ENCODE assay signal across 9 mouse cellular contexts in the genomic region with DNA sequence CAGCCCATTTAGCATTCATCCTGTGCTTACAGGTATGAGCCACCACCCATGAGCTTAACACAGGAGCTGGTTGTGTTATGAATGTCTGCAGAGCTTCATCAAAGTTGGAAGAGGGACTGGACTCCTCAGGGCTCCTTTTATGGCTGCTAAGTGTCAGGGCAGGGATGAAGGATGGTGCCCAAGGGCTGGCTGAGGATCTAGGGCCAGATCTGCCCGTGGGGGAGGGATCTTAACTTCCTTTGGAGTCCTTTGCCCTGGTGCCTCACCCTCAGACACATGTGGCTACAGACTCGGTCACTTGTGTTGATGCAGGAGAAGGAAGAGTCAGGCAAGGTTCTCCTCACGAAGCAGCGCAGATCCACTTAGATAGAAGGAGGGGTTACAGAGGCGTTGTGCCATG. TPM values are rescaled to one million over a fixed set of nuclear protein-coding genes. Genes with fewer than 3 reads are reported as not detected.
A peak's percentile ranks its signal among the peaks of the same experiment; 100 is the strongest.
DNase-seq lines count a peak whose midpoint lies in the region; ATAC-seq and TF ChIP-seq lines count a peak whose summit lies in the region.
"Had no signal": no experiment of that assay in that cellular context is flagged by ENCODE, and none has a peak within 500 bp of the region (broad histone marks: within the 10 kb centered on the region; RNA-seq: fewer than 3 reads in every experiment).

No protein-coding gene starts in this region.

- H3K9me3 ChIP-seq in forebrain, embryonic 11.5 days (ENCODE audit: control insufficient read depth, low read length) = no peaks in the 10 kb centered on the region
- no peaks in the 10 kb centered on the region for H3K9me3 ChIP-seq in forebrain, embryonic 16.5 days (ENCODE audit: control insufficient read depth, low read length)
- no peaks in the 10 kb centered on the region for H3K9me3 ChIP-seq in lung, embryonic 14.5 days (ENCODE audit: low read depth, low read length)
- H3K9me3 ChIP-seq in hindbrain, postnatal 0 days (ENCODE audit: low read length) = no peaks in the 10 kb centered on the region
- H3K9me3 ChIP-seq: liver, embryonic 13.5 days had no signal

- no peak overlapping the region for H3K4me3 ChIP-seq in forebrain, embryonic 11.5 days (ENCODE audit: low read depth, low read length)
- no peak overlapping the region for H3K4me3 ChIP-seq in forebrain, embryonic 16.5 days (replicated peaks; ENCODE audit: low read length)
- H3K4me3 ChIP-seq in lung, embryonic 14.5 days (ENCODE audit: low read depth, low read length) = no peak overlapping the region
- H3K4me3 ChIP-seq in lung, adult 2 months (replicated peaks; ENCODE audit: extremely low read depth, low read depth, low read length) = no peak overlapping the region
- no peak overlapping the region for H3K4me3 ChIP-seq in hindbrain, postnatal 0 days (ENCODE audit: low read length)
- H3K4me3 ChIP-seq in small intestine, adult 2 months (ENCODE audit: low read depth, low read length) = no peak overlapping the region

- no peaks in the 10 kb centered on the region for H3K36me3 ChIP-seq in forebrain, embryonic 11.5 days (ENCODE audit: control insufficient read depth, insufficient read depth, low read length)
- no peaks in the 10 kb centered on the region for H3K36me3 ChIP-seq in forebrain, embryonic 16.5 days (ENCODE audit: control insufficient read depth, insufficient read depth)
- H3K36me3 ChIP-seq in lung, embryonic 14.5 days (ENCODE audit: insufficient read depth) = no peaks in the 10 kb centered on the region
- H3K36me3 ChIP-seq in hindbrain, postnatal 0 days (ENCODE audit: insufficient read depth, low read length) = no peaks in the 10 kb centered on the region
- no peaks in the 10 kb centered on the region for H3K36me3 ChIP-seq in small intestine, adult 2 months (ENCODE audit: control insufficient read depth, insufficient read depth, low read length)
- H3K36me3 ChIP-seq: liver, embryonic 13.5 days had no signal

- peak overlapping the region; percentile 86; the same call in 1 of the 2 replicates for H3K27ac ChIP-seq in forebrain, embryonic 11.5 days (ENCODE audit: low read depth, low read length)
- no peak overlapping the region for H3K27ac ChIP-seq in forebrain, embryonic 16.5 days (ENCODE audit: low read length)
- H3K27ac ChIP-seq in lung, embryonic 14.5 days (ENCODE audit: low read depth) = peak overlapping the region; percentile 91; the same call in 1 of the 2 replicates
- peak overlapping the region; percentile 89; the same call in 1 of the 2 replicates for H3K27ac ChIP-seq in hindbrain, postnatal 0 days
- peak overlapping the region; percentile 79 for H3K27ac ChIP-seq in small intestine, adult 2 months (ENCODE audit: insufficient read depth, low read depth, low read length)

- no peak for DNase-seq in forebrain, embryonic 11.5 days (ENCODE audit: low spot score)
- DNase-seq in lung, embryonic 14.5 days = no peak
- DNase-seq in lung, adult 2 months = no peak
- no peak for DNase-seq in hindbrain, postnatal 0 days (ENCODE audit: low spot score)
- DNase-seq in thymus, postnatal 36 days = no peak
- DNase-seq: liver, embryonic 13.5 days had no signal

- peaks cover 27% of the 10 kb centered on the region for H3K4me1 ChIP-seq in forebrain, embryonic 11.5 days (replicated peaks; ENCODE audit: control insufficient read depth, insufficient read depth, low read length)
- peaks cover 25% of the 10 kb centered on the region for H3K4me1 ChIP-seq in forebrain, embryonic 16.5 days (replicated peaks; ENCODE audit: control insufficient read depth, insufficient read depth, low read length)
- peaks cover 48% of the 10 kb centered on the region for H3K4me1 ChIP-seq in lung, embryonic 14.5 days (ENCODE audit: insufficient read depth)
- peaks cover 40% of the 10 kb centered on the region for H3K4me1 ChIP-seq in lung, adult 2 months (ENCODE audit: control insufficient read depth, insufficient read depth, low read length)
- H3K4me1 ChIP-seq in hindbrain, postnatal 0 days (ENCODE audit: insufficient read depth, low read length) = peaks cover 46% of the 10 kb centered on the region
- H3K4me1 ChIP-seq in small intestine, adult 2 months (ENCODE audit: control insufficient read depth, insufficient read depth, insufficient read length, low read length) = peaks cover 19% of the 10 kb centered on the region

- H3K4me2 ChIP-seq in forebrain, embryonic 11.5 days (ENCODE audit: low read depth, low read length, severe bottlenecking) = peak overlapping the region; percentile 54
- no peak overlapping the region for H3K4me2 ChIP-seq in forebrain, embryonic 16.5 days (ENCODE audit: low read length)
- H3K4me2 ChIP-seq in lung, embryonic 14.5 days = peak overlapping the region; percentile 80
- H3K4me2 ChIP-seq in hindbrain, postnatal 0 days (ENCODE audit: low read depth, low read length) = no peak overlapping the region

- H3K9ac ChIP-seq in forebrain, embryonic 11.5 days (ENCODE audit: low read length) = no peak overlapping the region
- no peak overlapping the region for H3K9ac ChIP-seq in forebrain, embryonic 16.5 days (replicated peaks; ENCODE audit: low read depth, low read length)
- H3K9ac ChIP-seq in lung, embryonic 14.5 days = no peak overlapping the region
- no peak overlapping the region for H3K9ac ChIP-seq in hindbrain, postnatal 0 days (replicated peaks; ENCODE audit: low read length)

- ATAC-seq in forebrain, embryonic 11.5 days (replicated peaks; ENCODE audit: low FRiP score) = no peak
- ATAC-seq in forebrain, embryonic 16.5 days = no peak
- no peak for ATAC-seq in lung, embryonic 14.5 days (ENCODE audit: insufficient read depth)
- no peak for ATAC-seq in hindbrain, postnatal 0 days
- no peak for ATAC-seq in frontal cortex, adult (ENCODE audit: low TSS enrichment)

- WGBS in forebrain, embryonic 11.5 days = 43% methylated on average over 5 of the region's 5 CpGs
- 49% methylated on average over 5 of the region's 5 CpGs for WGBS in forebrain, embryonic 16.5 days
- 40% methylated on average over 5 of the region's 5 CpGs for WGBS in lung, embryonic 14.5 days
- WGBS in lung, adult 2 months = 44% methylated on average over 5 of the region's 5 CpGs
- WGBS in hindbrain, postnatal 0 days = 47% methylated on average over 5 of the region's 5 CpGs
- 45% methylated on average over 5 of the region's 5 CpGs for WGBS in small intestine, adult 2 months

- TF ChIP-seq POLR2A in lung, adult 2 months (IDR thresholded peaks at IDR 0.05; ENCODE audit: borderline replicate concordance, extremely low read depth, low read depth, low read length) = no peak
- TF ChIP-seq POLR2A in small intestine, adult 2 months (IDR thresholded peaks at IDR 0.05; ENCODE audit: low read depth, low read length) = no peak

- TF ChIP-seq CTCF in lung, embryonic 14.5 days (IDR thresholded peaks at IDR 0.05; ENCODE audit: low read depth) = no peak
- TF ChIP-seq CTCF in lung, adult 2 months (IDR thresholded peaks at IDR 0.05; ENCODE audit: insufficient read depth, low read length) = no peak
- TF ChIP-seq CTCF in hindbrain, postnatal 0 days (IDR thresholded peaks at IDR 0.05; ENCODE audit: low read depth) = no peak
- TF ChIP-seq CTCF in small intestine, adult 2 months (IDR thresholded peaks at IDR 0.05; ENCODE audit: extremely low read depth, insufficient read length, insufficient replicate concordance, low read depth, low read length) = no peak

- H3K27me3 ChIP-seq in forebrain, embryonic 11.5 days (ENCODE audit: control insufficient read depth, insufficient read depth, low read length) = no peaks in the 10 kb centered on the region
- H3K27me3 ChIP-seq in forebrain, embryonic 16.5 days (replicated peaks; ENCODE audit: control insufficient read depth, insufficient read depth, low read length) = no peaks in the 10 kb centered on the region
- H3K27me3 ChIP-seq in lung, embryonic 14.5 days (ENCODE audit: insufficient read depth, low read length) = no peaks in the 10 kb centered on the region
- no peaks in the 10 kb centered on the region for H3K27me3 ChIP-seq in hindbrain, postnatal 0 days (ENCODE audit: insufficient read depth, low read length)
- H3K27me3 ChIP-seq in small intestine, adult 2 months (ENCODE audit: control insufficient read depth, insufficient read depth, low read length) = no peaks in the 10 kb centered on the region

RNA-seq across cellular contexts. Expression of gene Mrps23, which starts 43.9 kb away (rescaled TPM):
- 70.8 and 71.7 TPM in 2 replicates for polyA plus RNA-seq in forebrain, embryonic 11.5 days (2014; fragmentation: Nextera tagmentation; extraction: Ambion mirVana)
- polyA plus RNA-seq in forebrain, embryonic 16.5 days (2015; fragmentation: Nextera tagmentation; extraction: Ambion mirVana) = 64.9 and 68.8 TPM in 2 replicates
- 55.1 and 57.6 TPM in 2 replicates for polyA plus RNA-seq in lung, embryonic 14.5 days (2014; fragmentation: Nextera tagmentation; extraction: Ambion mirVana)
- 23.3 and 39.0 TPM in 2 replicates for polyA plus RNA-seq in lung, adult 2 months (2012; rRNA removed)
- 29.0 and 48.7 TPM in 2 replicates for total RNA-seq in hindbrain, postnatal 0 days (2014; rRNA removed)
- polyA plus RNA-seq in hindbrain, postnatal 0 days (2015; fragmentation: Nextera tagmentation; extraction: Ambion mirVana) = 66.4 and 67.1 TPM in 2 replicates
- 9.4 and 17.5 TPM in 2 replicates for polyA plus RNA-seq in small intestine, adult 2 months (2012; rRNA removed)

Comparison
In these comparisons a context has a peak if more than half of its experiments do, and no peak if none do; other contexts are left out.
1. H3K4me2 ChIP-seq: peak in forebrain, embryonic 11.5 days (single experiment) and lung, embryonic 14.5 days (single experiment); none in forebrain, embryonic 16.5 days (single experiment) and hindbrain, postnatal 0 days (single experiment).